Mouse (Mus musculus) midbrain, embryonic 15.5 days (tissue): ENCODE results near the gene Tk2. TPM values are rescaled to one million over a fixed set of nuclear protein-coding genes. Genes with fewer than 3 reads are reported as not detected.
A peak's percentile ranks its signal among the peaks of the same experiment; 100 is the strongest.

ENCODE experiments used
- ATAC-seq: fragments of 200-750 bp; cut with Nextera tagmentation; replicated peaks from 2 replicates; pipeline ENCODE4 v1.8.0; 2017; ENCODE audit warnings: moderate TSS enrichment
- H3K27ac ChIP-seq: fragments of 300-500 bp; sonication (generic); 2 replicates; pipeline ENCODE4 v1.5.1; 2015; ENCODE audit warnings: mild to moderate bottlenecking, inconsistent platforms
- H3K27me3 ChIP-seq: fragments of 300-500 bp; sonication (generic); replicated peaks from 2 replicates; pipeline ENCODE4 v1.6.1; 2015; ENCODE audit warnings: inconsistent platforms
- H3K36me3 ChIP-seq: fragments of 300-500 bp; sonication (generic); replicated peaks from 2 replicates; pipeline ENCODE4 v1.6.1; 2015; ENCODE audit warnings: inconsistent platforms
- H3K4me1 ChIP-seq: fragments of 300-500 bp; sonication (generic); 2 replicates; pipeline ENCODE4 v1.6.1; 2015; ENCODE audit warnings: inconsistent platforms
- H3K4me2 ChIP-seq: fragments of 300-500 bp; sonication (generic); 2 replicates; pipeline ENCODE4 v1.6.1; 2015; ENCODE audit warnings: inconsistent platforms, mild to moderate bottlenecking, moderate library complexity
- H3K4me3 ChIP-seq: fragments of 300-500 bp; sonication (generic); 2 replicates; pipeline ENCODE4 v1.5.1; 2015; ENCODE audit warnings: mild to moderate bottlenecking, inconsistent platforms
- H3K9ac ChIP-seq: fragments of 300-500 bp; sonication (generic); 2 replicates; pipeline ENCODE4 v1.6.1; 2015; ENCODE audit warnings: mild to moderate bottlenecking, inconsistent platforms
- H3K9me3 ChIP-seq: fragments of 300-500 bp; sonication (generic); 2 replicates; pipeline ENCODE4 v1.6.1; 2016; ENCODE audit warnings: inconsistent platforms
- WGBS: fragments of 180-500 bp; shearing (Covaris S2); methylation state at CpG from one replicate; pipeline ENCODE4 v1.1.7; 2015; ENCODE audit warnings: mixed read lengths; 5-methylcytosine and 5-hydroxymethylcytosine counted together
- polyA plus RNA-seq: library from polyadenylated mRNA; unstranded; fragments of >200 nt; fragmentation: Nextera tagmentation; extraction: Ambion mirVana; gene quantifications from 2 replicates; pipeline ENCODE4 v1.2.1, GENCODE M21; 2015

Gene Tk2
- polyA plus RNA-seq, 1 experiment from 2014 or later = 53.9 TPM

GRCm38 (mm10) chr8:104205292-104205691 is 43.1 kb downstream of the Tk2 start:
- Histone ChIP-seq H3K9me3 (no peaks in the 10 kb centered on the region; the same call in 1 of the 2 replicates), H3K4me2 (no peak overlapping the region), H3K9ac (no peak overlapping the region), H3K36me3 (no peaks in the 10 kb centered on the region), H3K4me3 (no peak overlapping the region), H3K27ac (no peak overlapping the region), H3K27me3 (no peaks in the 10 kb centered on the region), H3K4me1 (no peaks in the 10 kb centered on the region)
- ATAC-seq = no peak
- 49% methylated on average over 3 of the region's 3 CpGs for WGBS

GRCm38 (mm10) chr8:104202320-104202719 is 46.0 kb downstream of the Tk2 start:
- H3K36me3 ChIP-seq = no peaks in the 10 kb centered on the region
- no peaks in the 10 kb centered on the region for H3K9me3 ChIP-seq
- no peaks in the 10 kb centered on the region for H3K4me1 ChIP-seq
- ATAC-seq = no peak
- H3K27ac ChIP-seq = no peak overlapping the region
- H3K27me3 ChIP-seq = no peaks in the 10 kb centered on the region
- 90% methylated on average over 4 of the region's 4 CpGs for WGBS
- H3K4me2 ChIP-seq = no peak overlapping the region
- H3K4me3 ChIP-seq = no peak overlapping the region
- no peak overlapping the region for H3K9ac ChIP-seq

- ATAC-seq = no peak
- Histone ChIP-seq H3K27ac (no peak overlapping the region), H3K4me2 (no peak overlapping the region), H3K9ac (no peak overlapping the region), H3K36me3 (no peaks in the 10 kb centered on the region), H3K4me1 (no peaks in the 10 kb centered on the region), H3K27me3 (no peaks in the 10 kb centered on the region), H3K9me3 (no peaks in the 10 kb centered on the region), H3K4me3 (no peak overlapping the region)
- WGBS = 78% methylated on average over 3 of the region's 3 CpGs
These were observed 46.7 kb downstream of the Tk2 start for GRCm38 (mm10) chr8:104201622-104202021.

DNA sequence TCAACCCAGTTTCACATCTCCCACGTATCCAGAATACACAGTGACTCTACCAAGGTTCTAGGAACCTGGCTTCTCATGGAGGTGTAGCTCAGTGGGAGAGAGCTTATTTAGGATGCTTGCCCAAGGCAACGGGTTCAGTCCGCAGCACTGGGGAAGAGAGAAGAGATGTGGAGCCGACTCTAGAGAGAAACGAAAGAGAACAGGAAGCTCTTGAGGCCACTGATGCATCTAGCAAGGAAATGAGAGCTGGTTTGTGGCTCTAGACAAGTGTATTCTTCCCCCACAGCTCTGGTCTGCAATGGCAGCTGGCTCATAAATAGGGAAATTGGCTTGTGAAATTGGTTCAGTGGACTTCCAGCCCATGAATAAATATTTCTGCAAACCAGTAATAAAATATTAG is 48.6 kb downstream of the Tk2 start:
- H3K27me3 ChIP-seq = no peaks in the 10 kb centered on the region
- no peak overlapping the region for H3K27ac ChIP-seq
- H3K9ac ChIP-seq = no peak overlapping the region
- no peak for ATAC-seq
- WGBS = 81% methylated on average over 5 of the region's 5 CpGs
- H3K4me1 ChIP-seq = no peaks in the 10 kb centered on the region
- H3K4me2 ChIP-seq = no peak overlapping the region
- no peaks in the 10 kb centered on the region for H3K36me3 ChIP-seq
- H3K9me3 ChIP-seq = no peaks in the 10 kb centered on the region
- H3K4me3 ChIP-seq = no peak overlapping the region

- Histone ChIP-seq H3K4me3 (no peak overlapping the region), H3K9ac (no peak overlapping the region), H3K9me3 (no peaks in the 10 kb centered on the region), H3K4me2 (0 out of 2 replicates have a peak overlapping the region, but pooled peaks have one; percentile 3), H3K4me1 (peaks cover 8% of the 10 kb centered on the region; the same call in 1 of the 2 replicates), H3K27ac (no peak overlapping the region), H3K27me3 (no peaks in the 10 kb centered on the region), H3K36me3 (no peaks in the 10 kb centered on the region)
- 19% methylated on average over 11 of the region's 11 CpGs for WGBS
- peak; percentile 86 for ATAC-seq
These were observed 56.9 kb downstream of the Tk2 start for GRCm38 (mm10) chr8:104191496-104191895.

- H3K4me1 ChIP-seq = peaks cover 8% of the 10 kb centered on the region; the same call in 1 of the 2 replicates
- H3K9ac ChIP-seq = no peak overlapping the region
- no peak; the same call in 1 of the 2 replicates for ATAC-seq
- WGBS = 42% methylated on average over 6 of the region's 6 CpGs
- H3K36me3 ChIP-seq = no peaks in the 10 kb centered on the region
- no peak overlapping the region for H3K4me2 ChIP-seq
- H3K4me3 ChIP-seq = no peak overlapping the region
- H3K27me3 ChIP-seq = no peaks in the 10 kb centered on the region
- no peak overlapping the region for H3K27ac ChIP-seq
- H3K9me3 ChIP-seq = no peaks in the 10 kb centered on the region
These were observed 57.4 kb downstream of the Tk2 start for GRCm38 (mm10) chr8:104190777-104191468.

GRCm38 (mm10) chr8:104188459-104188858 is 59.9 kb downstream of the Tk2 start:
- Histone ChIP-seq H3K27ac (no peak overlapping the region), H3K4me1 (peaks cover 8% of the 10 kb centered on the region; the same call in 1 of the 2 replicates), H3K36me3 (no peaks in the 10 kb centered on the region), H3K9ac (no peak overlapping the region), H3K27me3 (no peaks in the 10 kb centered on the region), H3K9me3 (no peaks in the 10 kb centered on the region), H3K4me3 (no peak overlapping the region), H3K4me2 (no peak overlapping the region)
- no peak for ATAC-seq
- 75% methylated on average over 5 of the region's 5 CpGs for WGBS

- ATAC-seq = no peak
- Histone ChIP-seq H3K27me3 (no peaks in the 10 kb centered on the region), H3K27ac (no peak overlapping the region), H3K36me3 (no peaks in the 10 kb centered on the region), H3K9ac (no peak overlapping the region), H3K9me3 (no peaks in the 10 kb centered on the region), H3K4me2 (no peak overlapping the region), H3K4me1 (peaks cover 8% of the 10 kb centered on the region; the same call in 1 of the 2 replicates), H3K4me3 (no peak overlapping the region)
- 91% methylated on average over 6 of the region's 6 CpGs for WGBS
These were observed 60.7 kb downstream of the Tk2 start for GRCm38 (mm10) chr8:104187622-104188021.

DNA sequence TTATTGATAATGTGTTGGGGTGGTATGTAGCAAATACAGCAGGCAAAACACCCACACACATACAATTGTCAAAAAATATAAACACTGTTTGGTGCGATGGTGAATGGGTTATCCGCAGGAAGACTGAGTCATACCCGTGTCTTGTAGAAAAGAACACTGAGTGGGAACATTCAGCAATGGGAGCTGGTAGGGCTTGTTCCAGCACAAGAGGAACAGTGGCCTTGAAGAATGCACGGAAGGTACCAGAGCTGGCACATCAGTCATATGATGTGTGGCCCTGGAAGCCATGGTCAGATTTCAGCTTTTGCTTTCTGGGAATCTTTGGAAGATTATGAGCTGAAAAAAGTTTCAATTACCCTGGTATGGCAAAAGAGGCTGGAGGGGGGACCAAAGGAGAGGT is 61.5 kb downstream of the Tk2 start:
- H3K4me1 ChIP-seq = peaks cover 5% of the 10 kb centered on the region; the same call in 1 of the 2 replicates
- WGBS = 93% methylated on average over 4 of the region's 4 CpGs
- no peak overlapping the region for H3K27ac ChIP-seq
- H3K9ac ChIP-seq = no peak overlapping the region
- ATAC-seq = no peak
- H3K4me2 ChIP-seq = no peak overlapping the region
- H3K27me3 ChIP-seq = no peaks in the 10 kb centered on the region
- H3K4me3 ChIP-seq = no peak overlapping the region
- no peaks in the 10 kb centered on the region for H3K9me3 ChIP-seq
- no peaks in the 10 kb centered on the region for H3K36me3 ChIP-seq

GRCm38 (mm10) chr8:104184905-104185304 is 63.5 kb downstream of the Tk2 start:
- no peak for ATAC-seq
- 33% methylated on average over 6 of the region's 6 CpGs for WGBS

DNA sequence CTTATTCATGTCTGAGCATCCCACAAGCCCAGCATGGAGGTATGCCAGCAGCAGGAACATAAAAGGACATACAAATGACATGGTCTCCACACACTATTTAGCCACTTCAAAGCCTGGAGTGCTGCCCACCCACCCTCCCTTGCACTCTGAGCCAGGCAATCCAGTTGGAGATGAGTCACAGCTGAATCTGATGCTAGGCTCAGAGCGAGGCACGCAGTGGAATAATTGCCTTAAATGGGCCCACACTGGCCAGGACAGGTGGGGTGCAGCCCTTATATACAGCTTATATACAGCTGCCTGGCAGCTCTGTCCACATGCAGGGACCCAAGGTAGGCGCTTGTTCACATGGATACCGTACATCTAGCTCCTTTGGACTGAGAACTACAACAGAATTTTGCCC is 71.3 kb downstream of the Tk2 start:
- WGBS = 74% methylated on average over 4 of the region's 4 CpGs
- Histone ChIP-seq H3K4me1 (no peaks in the 10 kb centered on the region), H3K27ac (no peak overlapping the region), H3K36me3 (no peaks in the 10 kb centered on the region), H3K9ac (no peak overlapping the region), H3K27me3 (peaks cover 13% of the 10 kb centered on the region), H3K9me3 (no peaks in the 10 kb centered on the region), H3K4me3 (no peak overlapping the region), H3K4me2 (no peak overlapping the region)
- ATAC-seq = no peak

More at GRCm38 (mm10) chr8:104184905-104185304, 63.5 kb downstream of the Tk2 start:
- Histone ChIP-seq H3K4me2 (no peak overlapping the region), H3K4me1 (no peaks in the 10 kb centered on the region), H3K36me3 (no peaks in the 10 kb centered on the region), H3K9ac (no peak overlapping the region), H3K27me3 (no peaks in the 10 kb centered on the region), H3K4me3 (no peak overlapping the region), H3K9me3 (no peaks in the 10 kb centered on the region), H3K27ac (no peak overlapping the region)
